Mouse (Mus musculus) myocyte (in vitro differentiated cells): ENCODE results near the gene Tep1. TPM values are rescaled to one million over a fixed set of nuclear protein-coding genes. Genes with fewer than 3 reads are reported as not detected.
A peak's percentile ranks its signal among the peaks of the same experiment; 100 is the strongest.
"Not testable (repeated sequence)": the region's sequence is repeated elsewhere in the genome, so short reads cannot be mapped to it uniquely, and the experiment has no call there.

Experiments
- H3K27me3 ChIP-seq: one replicate; pipeline ENCODE4 v1.6.1; 2011; ENCODE audit not compliant: control insufficient read depth, insufficient read depth, insufficient read length
- H3K36me3 ChIP-seq: one replicate; pipeline ENCODE4 v1.6.1; 2011; ENCODE audit not compliant: control insufficient read depth, insufficient read depth
- H3K4me2 ChIP-seq: one replicate; pipeline ENCODE4 v1.6.1; 2011; ENCODE audit warnings: low read depth, control low read depth
- H3K4me3 ChIP-seq: one replicate; pipeline ENCODE4 v1.5.1; 2011; ENCODE audit warnings: mild to moderate bottlenecking, control low read depth, moderate library complexity
- H3K79me2 ChIP-seq: one replicate; pipeline ENCODE4 v1.6.1; 2011; ENCODE audit not compliant: control insufficient read depth, insufficient read depth
- H3ac ChIP-seq: one replicate; pipeline ENCODE4 v1.6.1; 2011; ENCODE audit not compliant: control insufficient read depth, insufficient read length
- CEBPB ChIP-seq: IDR thresholded peaks from 2 replicates; pipeline ENCODE4 v1.6.1; 2011; ENCODE audit warnings: mild to moderate bottlenecking, moderate library complexity; ENCODE audit not compliant: poor library complexity, insufficient read depth, severe bottlenecking
- E2F4 ChIP-seq: IDR thresholded peaks from one replicate; pipeline ENCODE4 v1.6.1; 2011; ENCODE audit warnings: mild to moderate bottlenecking, control low read depth, moderate library complexity; ENCODE audit not compliant: insufficient read depth
- MAX ChIP-seq: IDR thresholded peaks from one replicate; pipeline ENCODE4 v1.6.1; 2011; ENCODE audit warnings: low read depth, mild to moderate bottlenecking, control low read depth
- MYOD1 ChIP-seq, 3 experiments: IDR thresholded peaks; one replicate each; pipeline ENCODE4 v1.6.1; 2011; ENCODE audit warnings: control low read depth in 2 of 3, low read depth in 2 of 3, mild to moderate bottlenecking in 2 of 3, moderate library complexity in 1 of 3; ENCODE audit not compliant: insufficient read length in 2 of 3, control insufficient read depth in 1 of 3
- MYOG ChIP-seq, 3 experiments: IDR thresholded peaks; one replicate each; pipeline ENCODE4 v1.6.1; 2011; ENCODE audit warnings: control low read depth in 2 of 3, low read depth in 2 of 3, mild to moderate bottlenecking in 2 of 3; ENCODE audit not compliant: insufficient read length in 2 of 3, control insufficient read depth in 1 of 3, insufficient read depth in 1 of 3
- POLR2A ChIP-seq: IDR thresholded peaks from one replicate; pipeline ENCODE4 v1.6.1; 2011; ENCODE audit warnings: low read depth, mild to moderate bottlenecking, control low read depth, moderate library complexity; ENCODE audit not compliant: insufficient read length
- POLR2AphosphoS2 ChIP-seq: IDR thresholded peaks from one replicate; pipeline ENCODE4 v1.6.1; 2011; ENCODE audit warnings: low read depth, control low read depth; ENCODE audit not compliant: insufficient read length
- REST ChIP-seq: IDR thresholded peaks from one replicate; pipeline ENCODE4 v1.6.1; 2011; ENCODE audit warnings: mild to moderate bottlenecking, control low read depth, moderate library complexity; ENCODE audit not compliant: insufficient read depth, insufficient read length
- SRF ChIP-seq: IDR thresholded peaks from one replicate; pipeline ENCODE4 v1.6.1; 2011; ENCODE audit warnings: low read depth; ENCODE audit not compliant: control insufficient read depth, insufficient read length
- TCF12 ChIP-seq: IDR thresholded peaks from one replicate; pipeline ENCODE4 v1.6.1; 2011; ENCODE audit warnings: mild to moderate bottlenecking, control low read depth; ENCODE audit not compliant: poor library complexity, insufficient read depth, severe bottlenecking
- TCF3 ChIP-seq: IDR thresholded peaks from one replicate; pipeline ENCODE4 v1.6.1; 2011; ENCODE audit warnings: low read depth, control low read depth; ENCODE audit not compliant: insufficient read length
- USF1 ChIP-seq: IDR thresholded peaks from one replicate; pipeline ENCODE4 v1.6.1; 2011; ENCODE audit warnings: low read depth, mild to moderate bottlenecking, control low read depth, moderate library complexity
- polyA plus RNA-seq: library from polyadenylated mRNA; unstranded; fragments of >200 nt; fragmentation: generic; extraction: Trizol; gene quantifications from one replicate; pipeline ENCODE4 v1.2.1, GENCODE M21; 2012; ENCODE audit warnings: missing spikeins

Gene Tep1
- polyA plus RNA-seq, result 20.6 TPM

GRCm38 (mm10) chr14:50869889-50870804 is at the start of gene Tep1:
Gene Tep1 (minus strand): TSS chr14:50870560.
- TF ChIP-seq POLR2AphosphoS2, result peak; percentile 60
- no peak for TF ChIP-seq TCF3
- no peak for TF ChIP-seq MAX
- no peak for TF ChIP-seq MYOD1 (IDR thresholded peaks at IDR 0.05; ENCODE audit: control insufficient read depth in 1 of 3, insufficient read length in 2 of 3, low read depth in 2 of 3)
- peak; percentile 67 for TF ChIP-seq POLR2A
- TF ChIP-seq REST, result no peak
- TF ChIP-seq TCF12, result no peak
- no peak for TF ChIP-seq E2F4
- TF ChIP-seq MYOG (IDR thresholded peaks at IDR 0.05; ENCODE audit: control insufficient read depth in 1 of 3, insufficient read depth in 1 of 3, insufficient read length in 2 of 3, low read depth in 2 of 3), result peak in 1 of 3 experiments; percentile 30
- TF ChIP-seq USF1, result no peak
- TF ChIP-seq SRF, result no peak
- no peak for TF ChIP-seq CEBPB
- H3ac ChIP-seq, result peak within 1 kb of the TSS; percentile 90
- H3K36me3 ChIP-seq, result peaks cover 17% of the 10 kb centered on the region
- H3K79me2 ChIP-seq, result peaks cover 7% of the 10 kb centered on the region
- peak within 1 kb of the TSS; percentile 74 for H3K4me3 ChIP-seq
- H3K27me3 ChIP-seq, result no peaks in the 10 kb centered on the region
- H3K4me2 ChIP-seq, result peak within 1 kb of the TSS; percentile 95

- TF ChIP-seq POLR2AphosphoS2 (no peak), USF1 (no peak), POLR2A (no peak), CEBPB (no peak), E2F4 (no peak), TCF12 (no peak), MAX (no peak), REST (no peak), MYOG (IDR thresholded peaks at IDR 0.05; ENCODE audit: control insufficient read depth in 1 of 3, insufficient read depth in 1 of 3, insufficient read length in 2 of 3, low read depth in 2 of 3) (no peak), TCF3 (no peak), SRF (no peak), MYOD1 (IDR thresholded peaks at IDR 0.05; ENCODE audit: control insufficient read depth in 1 of 3, insufficient read length in 2 of 3, low read depth in 2 of 3) (no peak)
- H3ac ChIP-seq, result no peak overlapping the region
- H3K27me3 ChIP-seq, result no peaks in the 10 kb centered on the region
Observed at GRCm38 (mm10) chr14:50911356-50911755, 41.0 kb upstream of the Tep1 start.

GRCm38 (mm10) chr14:50908126-50908525 is 37.8 kb upstream of the Tep1 start:
- TF ChIP-seq USF1 (no peak), MYOG (IDR thresholded peaks at IDR 0.05; ENCODE audit: control insufficient read depth in 1 of 3, insufficient read depth in 1 of 3, insufficient read length in 2 of 3, low read depth in 2 of 3) (no peak), MYOD1 (IDR thresholded peaks at IDR 0.05; ENCODE audit: control insufficient read depth in 1 of 3, insufficient read length in 2 of 3, low read depth in 2 of 3) (no peak), MAX (no peak), REST (no peak), POLR2AphosphoS2 (no peak), SRF (no peak), E2F4 (no peak), TCF3 (no peak)
- H3K4me3 ChIP-seq, result no peak overlapping the region
- no peaks in the 10 kb centered on the region for H3K79me2 ChIP-seq
- no peak overlapping the region for H3ac ChIP-seq
- H3K4me2 ChIP-seq, result no peak overlapping the region
- H3K27me3 ChIP-seq, result no peaks in the 10 kb centered on the region
- no peaks in the 10 kb centered on the region for H3K36me3 ChIP-seq

More at GRCm38 (mm10) chr14:50911356-50911755, 41.0 kb upstream of the Tep1 start:
- Histone ChIP-seq H3K36me3 (peaks cover 12% of the 10 kb centered on the region), H3K4me2 (no peak overlapping the region), H3K4me3 (no peak overlapping the region), H3K79me2 (no peaks in the 10 kb centered on the region)

- not testable (repeated sequence) for H3K36me3 ChIP-seq, H3ac ChIP-seq, H3K79me2 ChIP-seq, H3K27me3 ChIP-seq, H3K4me3 ChIP-seq, H3K4me2 ChIP-seq
Observed at GRCm38 (mm10) chr14:50905327-50905726, 35.0 kb upstream of the Tep1 start.

- H3K79me2 ChIP-seq, result no peaks in the 10 kb centered on the region
- H3K27me3 ChIP-seq, result no peaks in the 10 kb centered on the region
- TF ChIP-seq MYOG (IDR thresholded peaks at IDR 0.05; ENCODE audit: control insufficient read depth in 1 of 3, insufficient read depth in 1 of 3, insufficient read length in 2 of 3, low read depth in 2 of 3), result no peak
- TF ChIP-seq TCF12, result no peak
- TF ChIP-seq POLR2A, result no peak
- no peak for TF ChIP-seq REST
- TF ChIP-seq POLR2AphosphoS2, result no peak
- TF ChIP-seq TCF3, result no peak
- TF ChIP-seq CEBPB, result no peak
- TF ChIP-seq E2F4, result no peak
- TF ChIP-seq SRF, result no peak
- no peak for TF ChIP-seq USF1
- no peak for TF ChIP-seq MAX
- no peak for TF ChIP-seq MYOD1 (IDR thresholded peaks at IDR 0.05; ENCODE audit: control insufficient read depth in 1 of 3, insufficient read length in 2 of 3, low read depth in 2 of 3)
- no peak overlapping the region for H3ac ChIP-seq
- H3K36me3 ChIP-seq, result no peaks in the 10 kb centered on the region
- no peak overlapping the region for H3K4me3 ChIP-seq
- H3K4me2 ChIP-seq, result no peak overlapping the region
Observed at GRCm38 (mm10) chr14:50904828-50905129, 34.4 kb upstream of the Tep1 start.
